Mouse (Mus musculus): ENCODE results near the gene Mettl7a2.

DNA sequence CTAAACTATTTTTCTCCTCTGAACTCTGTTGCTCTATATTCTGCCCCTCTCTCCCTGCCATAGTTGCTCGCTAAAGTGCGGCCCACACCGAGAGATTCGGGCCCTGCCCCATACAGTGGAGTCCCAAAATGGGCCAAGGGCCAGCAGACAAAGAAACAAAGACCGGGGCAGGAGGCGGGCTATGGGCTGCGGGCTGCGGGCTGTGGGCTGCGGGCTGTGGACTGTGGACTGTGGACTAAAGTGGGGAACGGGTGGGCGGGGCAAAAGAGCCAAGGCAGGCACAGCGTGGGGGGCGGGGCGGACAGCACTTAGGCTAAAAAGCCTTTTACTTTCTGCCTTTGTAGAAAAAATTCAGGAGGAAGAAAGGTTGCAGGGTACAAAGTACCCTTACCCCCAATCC is 6.2 kb upstream of the Mettl7a2 start:
- TF ChIP-seq CHD1 (IDR thresholded peaks at IDR 0.05; ENCODE audit: low read depth, low read length): no peak
- no peak for TF ChIP-seq ZNF384 (IDR thresholded peaks at IDR 0.05; ENCODE audit: low read depth, low read length)
- no peak for TF ChIP-seq ZKSCAN1 (IDR thresholded peaks at IDR 0.05; ENCODE audit: low read depth, low read length)
- TF ChIP-seq POLR2A (IDR thresholded peaks at IDR 0.05; ENCODE audit: control insufficient read depth in 1 of 2, insufficient read depth in 1 of 2, low read depth in 1 of 2, low read length in 2 of 2, poor library complexity in 1 of 2): no peak
